Mouse (Mus musculus): ENCODE data around the gene Fbxl2. TPM values are rescaled to one million over a fixed set of nuclear protein-coding genes. Genes with fewer than 3 reads are reported as not detected.

Gene Fbxl2
- polyA plus RNA-seq, 1 experiment from 2014 or later, result 1.7 TPM

- H3K36me3 ChIP-seq, result peaks cover 74% of the 10 kb centered on the region
- no peak overlapping the region for H3K27ac ChIP-seq
- no peaks in the 10 kb centered on the region for H3K4me1 ChIP-seq (replicated peaks)
- H3K9ac ChIP-seq, result no peak overlapping the region
- WGBS, result 92% methylated on average over 14 of the region's 14 CpGs
- no peak for ATAC-seq (replicated peaks; ENCODE audit: insufficient number of reproducible peaks, insufficient read depth, low FRiP score, low read depth)
- no peaks in the 10 kb centered on the region for H3K9me3 ChIP-seq (replicated peaks)
- H3K27me3 ChIP-seq, result no peaks in the 10 kb centered on the region
- H3K4me2 ChIP-seq, result no peak overlapping the region
- H3K4me3 ChIP-seq, result no peak overlapping the region
Measured at GRCm38 (mm10) chr9:113970041-113970440, 76.0 kb downstream of the Fbxl2 start.

GRCm38 (mm10) chr9:113969399-113969798, 76.6 kb downstream of the Fbxl2 start:
- H3K27ac ChIP-seq, result no peak overlapping the region
- H3K4me3 ChIP-seq, result no peak overlapping the region
- H3K4me2 ChIP-seq, result no peak overlapping the region
- no peaks in the 10 kb centered on the region for H3K9me3 ChIP-seq (replicated peaks)
- H3K27me3 ChIP-seq, result no peaks in the 10 kb centered on the region
- H3K36me3 ChIP-seq, result peaks cover 75% of the 10 kb centered on the region
- H3K4me1 ChIP-seq (replicated peaks), result no peaks in the 10 kb centered on the region
- no peak for ATAC-seq (replicated peaks; ENCODE audit: insufficient number of reproducible peaks, insufficient read depth, low FRiP score, low read depth)
- WGBS, result 93% methylated on average over 8 of the region's 8 CpGs
- H3K9ac ChIP-seq, result no peak overlapping the region

GRCm38 (mm10) chr9:113968967-113969366, 77.0 kb downstream of the Fbxl2 start:
- no peaks in the 10 kb centered on the region for H3K4me1 ChIP-seq (replicated peaks)
- H3K27me3 ChIP-seq, result no peaks in the 10 kb centered on the region
- H3K9me3 ChIP-seq (replicated peaks), result no peaks in the 10 kb centered on the region
- H3K4me2 ChIP-seq, result no peak overlapping the region
- no peak for ATAC-seq (replicated peaks; ENCODE audit: insufficient number of reproducible peaks, insufficient read depth, low FRiP score, low read depth)
- no peak overlapping the region for H3K4me3 ChIP-seq
- H3K36me3 ChIP-seq, result peaks cover 79% of the 10 kb centered on the region
- no peak overlapping the region for H3K27ac ChIP-seq
- WGBS, result 79% methylated on average over 7 of the region's 7 CpGs
- no peak overlapping the region for H3K9ac ChIP-seq

- no peaks in the 10 kb centered on the region for H3K27me3 ChIP-seq
- H3K4me3 ChIP-seq, result no peak overlapping the region
- 88% methylated on average over 4 of the region's 4 CpGs for WGBS
- H3K9me3 ChIP-seq (replicated peaks), result no peaks in the 10 kb centered on the region
- no peak overlapping the region for H3K27ac ChIP-seq
- peaks cover 80% of the 10 kb centered on the region for H3K36me3 ChIP-seq
- no peak for ATAC-seq (replicated peaks; ENCODE audit: insufficient number of reproducible peaks, insufficient read depth, low FRiP score, low read depth)
- no peak overlapping the region for H3K4me2 ChIP-seq
- H3K4me1 ChIP-seq (replicated peaks), result no peaks in the 10 kb centered on the region
- H3K9ac ChIP-seq, result no peak overlapping the region
Measured at GRCm38 (mm10) chr9:113966838-113967237, 79.2 kb downstream of the Fbxl2 start.

- no peaks in the 10 kb centered on the region for H3K27me3 ChIP-seq
- H3K9ac ChIP-seq, result no peak overlapping the region
- peaks cover 72% of the 10 kb centered on the region for H3K36me3 ChIP-seq
- 93% methylated on average over 8 of the region's 8 CpGs for WGBS
- no peak overlapping the region for H3K27ac ChIP-seq
- no peaks in the 10 kb centered on the region for H3K9me3 ChIP-seq (replicated peaks)
- no peak overlapping the region for H3K4me2 ChIP-seq
- H3K4me1 ChIP-seq (replicated peaks), result no peaks in the 10 kb centered on the region
- H3K4me3 ChIP-seq, result no peak overlapping the region
- ATAC-seq (replicated peaks; ENCODE audit: insufficient number of reproducible peaks, insufficient read depth, low FRiP score, low read depth), result no peak
Measured at GRCm38 (mm10) chr9:113964415-113964814, 81.6 kb downstream of the Fbxl2 start.

GRCm38 (mm10) chr9:113963718-113964117, 82.3 kb downstream of the Fbxl2 start:
- Histone ChIP-seq H3K9me3 (replicated peaks) (no peaks in the 10 kb centered on the region), H3K4me1 (replicated peaks) (no peaks in the 10 kb centered on the region), H3K4me2 (no peak overlapping the region), H3K27ac (no peak overlapping the region), H3K36me3 (peaks cover 72% of the 10 kb centered on the region), H3K4me3 (no peak overlapping the region), H3K9ac (no peak overlapping the region), H3K27me3 (no peaks in the 10 kb centered on the region)
- ATAC-seq (replicated peaks; ENCODE audit: insufficient number of reproducible peaks, insufficient read depth, low FRiP score, low read depth), result no peak

- Histone ChIP-seq H3K4me3 (no peak overlapping the region), H3K9ac (no peak overlapping the region), H3K27ac (no peak overlapping the region), H3K4me1 (replicated peaks) (no peaks in the 10 kb centered on the region), H3K27me3 (no peaks in the 10 kb centered on the region), H3K4me2 (no peak overlapping the region), H3K9me3 (replicated peaks) (no peaks in the 10 kb centered on the region), H3K36me3 (peaks cover 44% of the 10 kb centered on the region)
- 91% methylated on average over 4 of the region's 4 CpGs for WGBS
- no peak for ATAC-seq (replicated peaks; ENCODE audit: insufficient number of reproducible peaks, insufficient read depth, low FRiP score, low read depth)
Measured at GRCm38 (mm10) chr9:113957777-113958176, 88.2 kb downstream of the Fbxl2 start.

GRCm38 (mm10) chr9:113947216-113947615, 98.8 kb downstream of the Fbxl2 start:
- peaks cover 34% of the 10 kb centered on the region for H3K36me3 ChIP-seq
- no peak overlapping the region for H3K27ac ChIP-seq
- 90% methylated on average over 1 of the region's 1 CpGs for WGBS

GRCm38 (mm10) chr9:113943372-113943771, 102.6 kb downstream of the Fbxl2 start:
- H3K36me3 ChIP-seq, result peaks cover 26% of the 10 kb centered on the region
- no peaks in the 10 kb centered on the region for H3K27me3 ChIP-seq
- no peak overlapping the region for H3K4me3 ChIP-seq
- ATAC-seq (replicated peaks; ENCODE audit: insufficient number of reproducible peaks, insufficient read depth, low FRiP score, low read depth), result no peak
- no peak overlapping the region for H3K9ac ChIP-seq
- WGBS, result 94% methylated on average over 1 of the region's 1 CpGs
- no peak overlapping the region for H3K4me2 ChIP-seq
- H3K4me1 ChIP-seq (replicated peaks), result peaks cover 7% of the 10 kb centered on the region
- no peaks in the 10 kb centered on the region for H3K9me3 ChIP-seq (replicated peaks)
- no peak overlapping the region for H3K27ac ChIP-seq

More at GRCm38 (mm10) chr9:113947216-113947615, 98.8 kb downstream of the Fbxl2 start:
- H3K9ac ChIP-seq, result no peak overlapping the region
- no peak overlapping the region for H3K4me2 ChIP-seq
- no peak for ATAC-seq (replicated peaks; ENCODE audit: insufficient number of reproducible peaks, insufficient read depth, low FRiP score, low read depth)
- peaks cover 5% of the 10 kb centered on the region; the same call in 1 of the 2 replicates for H3K4me1 ChIP-seq (replicated peaks)
- no peaks in the 10 kb centered on the region for H3K9me3 ChIP-seq (replicated peaks)
- H3K27me3 ChIP-seq, result no peaks in the 10 kb centered on the region
- no peak overlapping the region for H3K4me3 ChIP-seq

- 88% methylated on average over 3 of the region's 3 CpGs for whole genome bisulfite sequencing
- ATAC-seq (replicated peaks; ENCODE audit: insufficient number of reproducible peaks, insufficient read depth, low FRiP score, low read depth), result no peak
- no peak overlapping the region for H3K4me3 ChIP-seq
- H3K9me3 ChIP-seq (replicated peaks), result no peaks in the 10 kb centered on the region
- H3K27me3 ChIP-seq, result no peaks in the 10 kb centered on the region
- no peak overlapping the region for H3K4me2 ChIP-seq
- peaks cover 15% of the 10 kb centered on the region for H3K36me3 ChIP-seq
- H3K27ac ChIP-seq, result no peak overlapping the region
- H3K9ac ChIP-seq, result no peak overlapping the region
- H3K4me1 ChIP-seq (replicated peaks), result peaks cover 9% of the 10 kb centered on the region
Measured at GRCm38 (mm10) chr9:113941103-113941805, 104.7 kb downstream of the Fbxl2 start.

- Histone ChIP-seq H3K4me1 (replicated peaks) (peaks cover 18% of the 10 kb centered on the region), H3K4me3 (no peak overlapping the region), H3K27me3 (no peaks in the 10 kb centered on the region), H3K9me3 (replicated peaks) (no peaks in the 10 kb centered on the region), H3K36me3 (no peaks in the 10 kb centered on the region), H3K9ac (no peak overlapping the region), H3K27ac (no peak overlapping the region), H3K4me2 (no peak overlapping the region)
- 77% methylated on average over 9 of the region's 9 CpGs for WGBS
- ATAC-seq (replicated peaks; ENCODE audit: insufficient number of reproducible peaks, insufficient read depth, low FRiP score, low read depth), result no peak
Measured at GRCm38 (mm10) chr9:113939063-113939850, 106.7 kb downstream of the Fbxl2 start.

Data from heart, embryonic 15.5 days (tissue).